Mouse (Mus musculus) embryonic facial prominence, embryonic 11.5 days (tissue): ENCODE results near the gene Fdxr. TPM values are rescaled to one million over a fixed set of nuclear protein-coding genes. Genes with fewer than 3 reads are reported as not detected.

ENCODE experiments used
- ATAC-seq: fragments of 200-750 bp; cut with Nextera tagmentation; replicated peaks from 2 replicates; pipeline ENCODE4 v1.8.0; 2017; ENCODE audit warnings: low read depth; ENCODE audit not compliant: insufficient number of reproducible peaks, low FRiP score, low TSS enrichment
- DNase-seq: peaks from one replicate; pipeline ENCODE4 v3.0.0-alpha.2; 2015; ENCODE audit warnings: low spot score
- H3K27ac ChIP-seq: fragments of 300-500 bp; sonication (generic); replicated peaks from 2 replicates; pipeline ENCODE4 v1.5.1; 2014; ENCODE audit warnings: mild to moderate bottlenecking, low read depth, low read length, control low read depth
- H3K27me3 ChIP-seq: fragments of 300-500 bp; sonication (generic); 2 replicates; pipeline ENCODE4 v1.6.1; 2014; ENCODE audit warnings: mild to moderate bottlenecking, low read length, moderate library complexity, mixed read lengths; ENCODE audit not compliant: control insufficient read depth, insufficient read depth
- H3K36me3 ChIP-seq: fragments of 300-500 bp; sonication (generic); replicated peaks from 2 replicates; pipeline ENCODE4 v1.6.1; 2014; ENCODE audit warnings: low read depth, mild to moderate bottlenecking, low read length, moderate library complexity, mixed read lengths; ENCODE audit not compliant: control insufficient read depth, insufficient read depth
- H3K4me1 ChIP-seq: fragments of 300-500 bp; sonication (generic); 2 replicates; pipeline ENCODE4 v1.6.1; 2014; ENCODE audit warnings: low read length, mixed read lengths; ENCODE audit not compliant: control insufficient read depth, insufficient read depth
- H3K4me2 ChIP-seq: fragments of 300-500 bp; sonication (generic); 2 replicates; pipeline ENCODE4 v1.6.1; 2014; ENCODE audit warnings: low read depth, mild to moderate bottlenecking, control low read depth, low read length, moderate library complexity
- H3K4me3 ChIP-seq: fragments of 300-500 bp; sonication (generic); 2 replicates; pipeline ENCODE4 v1.5.1; 2014; ENCODE audit warnings: low read depth, low read length, control low read depth
- H3K9ac ChIP-seq: fragments of 300-500 bp; sonication (generic); replicated peaks from 2 replicates; pipeline ENCODE4 v1.6.1; 2014; ENCODE audit warnings: mild to moderate bottlenecking, control low read depth, low read length
- H3K9me3 ChIP-seq: fragments of 300-500 bp; sonication (generic); replicated peaks from 2 replicates; pipeline ENCODE4 v1.6.1; 2016; ENCODE audit warnings: mild to moderate bottlenecking, low read length, inconsistent platforms, mixed read lengths; ENCODE audit not compliant: control insufficient read depth
- WGBS: fragments of 180-500 bp; shearing (Covaris S2); extraction: QIAGEN DNeasy Blood & Tissue Kit; methylation state at CpG from one replicate; pipeline ENCODE4 v1.1.7; 2014; 5-methylcytosine and 5-hydroxymethylcytosine counted together
- polyA plus RNA-seq: library from polyadenylated mRNA; unstranded; fragments of >200 nt; fragmentation: Nextera tagmentation; extraction: Ambion mirVana; gene quantifications from 2 replicates; pipeline ENCODE4 v1.2.1, GENCODE M21; 2014

Gene Fdxr
- polyA plus RNA-seq, 1 experiment from 2014 or later, result 12.4 TPM

DNA sequence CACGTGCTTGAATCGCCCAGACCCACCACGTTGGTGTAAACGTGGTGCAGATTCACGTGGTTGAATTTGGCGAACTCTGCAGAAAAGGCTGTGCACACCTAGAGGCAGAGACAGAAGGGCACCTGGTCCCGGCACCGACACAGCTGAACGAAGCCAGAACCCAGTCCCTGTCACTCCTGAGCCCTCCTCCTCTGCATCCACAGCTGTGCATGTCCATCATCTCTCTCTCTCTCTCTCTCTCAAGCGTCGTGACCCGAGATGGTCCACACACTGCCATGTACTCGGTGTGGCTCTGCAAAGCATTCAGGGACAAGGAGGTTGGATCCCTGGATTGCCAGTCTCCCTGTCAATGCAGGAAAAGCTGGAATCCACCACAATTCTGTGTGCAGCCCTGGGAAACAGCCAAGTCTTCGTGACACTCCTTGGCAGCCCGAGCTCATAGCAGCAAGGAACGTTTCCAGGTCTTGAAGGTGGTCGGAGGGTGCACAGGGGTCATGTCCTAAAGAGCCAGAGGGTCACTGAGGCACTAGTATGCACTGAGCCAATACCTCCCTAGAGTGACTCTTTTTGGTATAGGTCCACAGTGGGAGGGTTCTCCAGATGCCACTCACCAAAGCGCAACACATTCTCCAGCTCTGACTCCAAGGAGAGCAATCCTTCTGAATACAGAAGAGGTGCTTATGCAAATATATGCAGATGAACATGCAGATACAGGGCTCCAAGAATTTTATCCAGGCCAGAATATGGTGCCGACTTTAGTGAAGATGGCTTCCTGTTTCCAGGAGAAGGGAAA is 9.5 kb upstream of the Fdxr start:
- WGBS, result 75% methylated on average over 19 of the region's 19 CpGs

DNA sequence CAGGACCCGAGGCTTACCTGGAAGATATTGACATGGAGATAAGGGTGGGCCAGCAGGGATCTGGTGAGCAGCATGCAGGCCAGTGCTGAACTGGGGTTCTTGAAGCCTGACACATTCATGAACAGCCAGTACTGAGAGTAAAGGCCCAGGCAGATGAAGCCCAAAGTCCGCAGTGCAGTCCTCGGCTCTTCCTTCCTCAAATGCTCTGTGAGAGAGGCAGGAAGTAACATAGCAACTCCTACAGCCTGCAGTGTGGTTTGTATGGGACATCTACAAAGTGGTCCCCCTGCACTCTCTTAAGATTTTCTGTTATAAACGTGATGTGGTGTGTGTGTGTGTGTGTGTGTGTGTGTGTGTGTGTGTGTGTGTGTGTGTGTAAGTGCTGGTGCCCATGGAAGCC is 8.4 kb upstream of the Fdxr start:
- no peak for DNase-seq
- H3K4me2 ChIP-seq, result no peak overlapping the region
- no peak overlapping the region for H3K27ac ChIP-seq
- H3K36me3 ChIP-seq, result no peaks in the 10 kb centered on the region
- ATAC-seq, result no peak
- no peaks in the 10 kb centered on the region for H3K9me3 ChIP-seq
- H3K9ac ChIP-seq, result no peak overlapping the region
- no peaks in the 10 kb centered on the region for H3K4me1 ChIP-seq
- H3K27me3 ChIP-seq, result no peaks in the 10 kb centered on the region
- WGBS, result 73% methylated on average over 4 of the region's 4 CpGs
- H3K4me3 ChIP-seq, result no peak overlapping the region

More for the DNA sequence above, 9.5 kb upstream of the Fdxr start:
- H3K4me3 ChIP-seq, result no peak overlapping the region
- no peaks in the 10 kb centered on the region for H3K4me1 ChIP-seq
- H3K36me3 ChIP-seq, result no peaks in the 10 kb centered on the region
- no peak overlapping the region for H3K9ac ChIP-seq
- H3K27me3 ChIP-seq, result no peaks in the 10 kb centered on the region
- DNase-seq (no peak), ATAC-seq (no peak)
- no peak overlapping the region for H3K4me2 ChIP-seq
- H3K27ac ChIP-seq, result no peak overlapping the region
- H3K9me3 ChIP-seq, result no peaks in the 10 kb centered on the region

DNA sequence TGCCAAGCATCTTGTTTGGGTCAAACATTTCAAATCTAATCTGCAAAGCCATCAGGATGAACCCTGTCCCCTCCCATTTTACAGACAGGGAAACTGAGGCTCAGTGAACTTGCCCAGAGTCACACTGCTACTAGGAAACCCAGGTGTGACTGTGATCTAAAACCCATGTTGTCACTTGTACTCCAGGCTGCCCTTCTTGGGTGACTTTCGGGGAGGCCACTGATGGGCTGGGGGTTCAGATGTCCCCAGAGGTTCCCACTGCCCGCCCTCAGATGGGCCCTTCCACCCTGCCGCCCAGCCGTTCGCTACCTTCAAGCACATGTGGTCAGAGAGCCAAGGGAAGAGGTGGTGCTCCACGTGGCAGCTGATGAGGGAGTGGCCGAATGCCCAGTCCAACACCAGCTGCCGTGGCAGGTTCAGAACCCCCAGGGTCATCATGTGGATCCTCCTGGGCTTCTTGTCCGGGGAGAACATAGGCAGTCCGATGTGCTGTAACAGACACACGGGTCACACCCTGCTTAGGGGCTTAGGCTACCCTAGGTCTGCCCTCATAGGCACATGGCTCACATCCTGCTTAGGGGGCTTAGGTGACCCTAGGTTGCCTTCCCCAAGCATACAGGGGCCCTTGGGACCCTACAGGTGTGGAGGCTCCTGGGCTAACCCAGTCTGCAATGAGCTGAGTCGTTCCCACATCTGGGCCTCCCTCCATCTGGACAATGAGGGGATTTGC is 7.2 kb upstream of the Fdxr start:
- WGBS, result 87% methylated on average over 12 of the region's 12 CpGs
- no peak overlapping the region for H3K9ac ChIP-seq
- H3K4me3 ChIP-seq, result no peak overlapping the region
- H3K27ac ChIP-seq, result no peak overlapping the region
- no peaks in the 10 kb centered on the region for H3K27me3 ChIP-seq
- H3K4me2 ChIP-seq, result no peak overlapping the region
- H3K4me1 ChIP-seq, result no peaks in the 10 kb centered on the region
- DNase-seq (no peak), ATAC-seq (no peak)
- no peaks in the 10 kb centered on the region for H3K9me3 ChIP-seq
- H3K36me3 ChIP-seq, result no peaks in the 10 kb centered on the region

DNA sequence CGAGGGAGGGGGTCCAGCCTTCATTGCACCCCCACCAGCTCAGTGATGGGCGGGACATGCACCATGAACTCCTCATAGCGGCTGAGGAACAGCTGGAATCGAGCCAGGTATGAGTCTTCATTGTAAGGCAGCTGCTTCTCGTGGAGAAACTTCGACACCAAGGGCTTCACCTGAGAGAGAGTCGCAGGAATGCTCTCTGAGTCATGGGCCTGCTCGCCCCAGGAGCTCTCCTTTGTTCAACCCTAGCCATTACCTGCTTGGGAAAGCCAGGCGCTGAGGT is 6.6 kb upstream of the Fdxr start:
- Histone ChIP-seq H3K36me3 (no peaks in the 10 kb centered on the region), H3K27me3 (no peaks in the 10 kb centered on the region), H3K9ac (no peak overlapping the region), H3K4me2 (no peak overlapping the region), H3K27ac (no peak overlapping the region), H3K4me1 (no peaks in the 10 kb centered on the region), H3K4me3 (no peak overlapping the region), H3K9me3 (no peaks in the 10 kb centered on the region)
- WGBS, result 77% methylated on average over 9 of the region's 9 CpGs
- ATAC-seq (no peak), DNase-seq (no peak)

DNA sequence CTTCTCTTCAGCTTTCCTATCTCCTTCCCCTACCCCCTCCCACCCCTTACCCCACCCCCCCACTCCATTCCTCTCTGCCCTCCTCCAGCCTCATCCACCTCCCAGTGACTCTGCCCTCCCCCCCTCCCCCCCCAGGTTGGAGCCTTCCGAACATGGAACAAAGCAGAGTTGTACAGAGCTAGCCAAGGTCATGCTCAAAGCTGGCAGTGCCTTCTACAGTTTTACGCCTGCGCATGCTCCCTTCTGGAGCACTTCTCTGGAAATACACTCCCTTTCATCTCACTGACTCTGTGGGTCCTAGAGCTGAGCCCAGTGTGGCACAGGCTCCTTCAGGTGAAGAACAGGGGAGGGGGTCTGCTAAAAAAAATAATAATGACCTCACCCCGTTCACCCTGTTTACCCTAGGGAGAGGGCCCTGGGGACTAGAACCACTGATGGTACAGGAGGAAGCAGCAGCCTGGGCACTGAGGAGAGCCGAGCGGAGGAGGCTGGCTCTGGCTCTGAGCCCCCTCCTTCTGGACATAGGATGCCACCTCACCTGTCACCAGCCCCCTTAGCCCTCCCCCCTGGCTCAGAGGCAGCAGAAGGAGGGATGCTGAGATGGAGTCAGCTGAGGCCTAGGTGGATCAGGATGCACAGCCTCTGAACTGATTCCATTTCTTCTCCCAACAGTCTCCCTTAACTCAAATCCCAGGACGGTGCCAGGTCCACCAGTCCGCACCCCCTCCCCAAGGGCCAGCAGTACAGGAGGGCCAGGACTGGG is 6.1 kb upstream of the Fdxr start:
- Histone ChIP-seq H3K4me2 (no peak overlapping the region), H3K4me3 (no peak overlapping the region), H3K9ac (no peak overlapping the region), H3K36me3 (no peaks in the 10 kb centered on the region), H3K4me1 (no peaks in the 10 kb centered on the region), H3K27ac (no peak overlapping the region), H3K27me3 (no peaks in the 10 kb centered on the region), H3K9me3 (no peaks in the 10 kb centered on the region)
- ATAC-seq (no peak), DNase-seq (no peak)
- WGBS, result 78% methylated on average over 8 of the region's 8 CpGs

DNA sequence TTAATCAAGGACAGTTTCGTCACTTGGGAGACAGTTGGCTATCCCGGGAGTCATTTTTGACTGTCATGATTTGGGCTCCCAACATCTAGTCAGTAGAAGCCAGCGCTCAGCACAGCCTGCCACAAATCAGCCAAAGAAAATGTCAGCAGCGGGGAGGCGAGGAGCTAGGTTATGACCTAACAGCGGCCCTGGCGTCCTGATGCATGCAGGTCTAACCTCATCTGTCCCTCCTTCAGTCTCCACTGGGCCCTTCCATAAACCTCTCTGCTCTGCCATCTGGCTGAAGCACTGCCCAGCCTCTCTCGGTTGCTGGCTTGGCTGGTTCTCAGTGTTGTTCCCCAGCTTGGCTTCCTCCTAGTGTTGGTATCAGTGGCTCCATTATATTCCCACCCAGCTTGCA is 5.4 kb upstream of the Fdxr start:
- Histone ChIP-seq H3K27ac (no peak overlapping the region), H3K9me3 (no peaks in the 10 kb centered on the region), H3K4me2 (no peak overlapping the region), H3K27me3 (no peaks in the 10 kb centered on the region), H3K9ac (no peak overlapping the region), H3K4me1 (no peaks in the 10 kb centered on the region), H3K36me3 (no peaks in the 10 kb centered on the region), H3K4me3 (no peak overlapping the region)
- ATAC-seq, result no peak
- no peak for DNase-seq
- 72% methylated on average over 8 of the region's 8 CpGs for WGBS

DNA sequence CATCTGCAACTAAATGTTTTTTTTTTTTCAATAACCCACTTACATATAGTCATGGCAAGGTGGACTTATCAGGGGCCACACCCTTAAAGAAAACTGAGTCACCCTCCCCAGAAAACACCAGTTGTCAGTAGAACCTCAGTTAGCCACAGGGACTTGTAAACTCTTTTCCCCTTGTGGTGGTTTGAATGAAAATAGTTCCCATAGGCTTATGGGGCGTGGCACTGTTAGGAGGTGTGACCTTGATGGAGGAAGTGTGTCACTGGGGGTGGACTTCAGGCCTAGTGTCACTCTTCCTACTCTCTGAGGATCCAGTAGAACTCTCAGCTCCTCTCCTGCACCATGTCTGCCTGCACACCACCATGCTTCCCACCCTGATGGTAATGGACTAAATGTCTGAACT is 2.9 kb upstream of the Fdxr start:
- Histone ChIP-seq H3K36me3 (no peaks in the 10 kb centered on the region), H3K4me2 (no peak overlapping the region), H3K4me1 (no peaks in the 10 kb centered on the region; the same call in none of the 2 replicates), H3K27me3 (no peaks in the 10 kb centered on the region), H3K9me3 (no peaks in the 10 kb centered on the region), H3K9ac (no peak overlapping the region), H3K27ac (no peak overlapping the region), H3K4me3 (no peak overlapping the region)
- no peak for ATAC-seq
- WGBS, result 77% methylated on average over 1 of the region's 1 CpGs
- no peak for DNase-seq

DNA sequence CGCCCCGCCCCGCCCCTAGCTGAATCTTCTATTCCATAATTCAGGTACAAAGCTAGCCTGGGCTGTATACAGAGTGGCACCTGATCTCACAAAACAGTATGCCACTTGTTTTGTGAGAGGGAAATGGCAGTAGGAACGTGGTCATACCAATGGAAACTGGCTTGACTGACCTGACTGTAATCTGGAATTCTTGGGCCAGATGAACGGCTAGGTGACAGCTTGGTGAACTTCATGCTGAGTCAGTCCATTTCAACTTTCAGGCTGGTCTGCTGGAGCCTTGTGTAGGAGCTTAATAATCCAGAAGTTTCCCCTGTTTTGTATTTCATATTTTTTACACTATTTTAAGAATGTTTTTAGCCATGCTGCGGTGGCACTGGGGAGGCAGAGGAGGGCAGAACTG is 1.3 kb upstream of the Fdxr start:
- Histone ChIP-seq H3K27me3 (no peaks in the 10 kb centered on the region), H3K4me2 (no peak overlapping the region), H3K27ac (no peak overlapping the region), H3K36me3 (no peaks in the 10 kb centered on the region), H3K4me1 (no peaks in the 10 kb centered on the region; the same call in none of the 2 replicates), H3K9me3 (no peaks in the 10 kb centered on the region), H3K4me3 (no peak overlapping the region), H3K9ac (no peak overlapping the region)
- no peak for ATAC-seq
- no peak for DNase-seq
- WGBS, result 82% methylated on average over 6 of the region's 6 CpGs
